Mouse (Mus musculus) kidney, postnatal 4 days (tissue): ENCODE results near the gene Sec14l4.
"Not testable (repeated sequence)": the region's sequence is repeated elsewhere in the genome, so short reads cannot be mapped to it uniquely, and the experiment has no call there.

Source experiments
- DNase-seq, 2 experiments: peaks; one replicate each; pipeline ENCODE4 v3.0.0; 2021; ENCODE audit warnings: mixed read lengths in 2 of 2

Sec14l4 gene

DNA sequence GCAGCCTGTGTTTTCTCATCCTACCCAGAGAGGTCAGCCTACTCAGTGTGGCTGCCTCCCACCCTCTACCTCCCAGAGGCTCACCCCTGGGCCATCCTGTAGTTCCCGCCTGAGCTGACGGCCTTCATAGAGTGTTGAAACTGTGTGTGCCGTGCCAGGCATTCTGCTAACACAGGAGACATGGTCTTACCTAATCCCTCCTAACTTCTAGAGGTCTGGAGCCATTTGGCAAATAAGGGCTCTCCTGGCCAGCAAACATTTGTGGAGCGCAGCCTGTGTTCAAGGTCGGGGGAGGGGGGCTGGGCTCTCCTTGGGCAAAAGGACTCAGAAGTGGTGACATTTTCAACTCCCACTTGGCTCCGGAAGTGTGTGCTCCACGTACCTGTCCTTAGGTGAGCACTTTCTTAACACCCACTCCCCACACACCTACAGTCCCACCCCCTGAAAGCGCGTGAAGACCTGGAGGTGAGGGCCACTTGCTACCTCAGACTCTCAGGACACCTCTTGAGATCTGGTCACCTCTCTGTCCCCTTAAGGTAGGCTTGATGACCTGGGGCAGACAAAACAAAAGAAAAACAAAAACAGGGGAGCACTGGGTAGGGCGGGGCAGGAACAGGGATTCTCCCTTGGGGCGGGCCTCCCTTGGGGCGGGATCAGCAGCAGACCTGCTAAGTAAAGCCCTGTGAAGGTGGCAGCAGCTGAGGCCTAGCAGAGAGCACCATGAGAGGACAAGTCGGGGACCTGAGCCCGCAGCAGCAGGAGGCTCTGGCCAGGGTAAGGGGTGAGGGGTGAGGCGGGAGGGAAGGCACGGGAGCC, at the start of gene Sec14l4:
Gene Sec14l4 (plus strand): TSS at position 337 of the 816 bp plus-strand sequence.
- no peak for DNase-seq

DNA sequence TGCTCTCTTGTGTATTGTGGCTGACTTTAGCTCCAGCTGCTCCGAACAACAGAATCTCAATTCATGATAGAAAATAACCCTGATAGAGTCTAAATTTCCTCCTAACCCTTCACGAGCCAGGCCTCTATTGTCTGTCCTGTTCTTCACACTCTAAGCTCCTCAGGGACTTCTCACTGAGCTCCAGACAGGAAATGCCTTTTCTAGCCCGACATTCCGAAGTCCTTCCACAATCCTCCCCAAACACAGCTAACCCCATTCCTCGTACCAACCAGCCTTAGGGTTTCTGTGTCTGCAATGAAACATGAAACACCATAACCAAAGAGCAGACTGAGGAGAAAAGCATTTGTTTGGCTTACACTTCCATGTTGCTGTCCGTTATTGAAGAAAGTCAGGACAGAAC, 49.7 kb upstream of the Sec14l4 start:
- DNase-seq: no peak

DNA sequence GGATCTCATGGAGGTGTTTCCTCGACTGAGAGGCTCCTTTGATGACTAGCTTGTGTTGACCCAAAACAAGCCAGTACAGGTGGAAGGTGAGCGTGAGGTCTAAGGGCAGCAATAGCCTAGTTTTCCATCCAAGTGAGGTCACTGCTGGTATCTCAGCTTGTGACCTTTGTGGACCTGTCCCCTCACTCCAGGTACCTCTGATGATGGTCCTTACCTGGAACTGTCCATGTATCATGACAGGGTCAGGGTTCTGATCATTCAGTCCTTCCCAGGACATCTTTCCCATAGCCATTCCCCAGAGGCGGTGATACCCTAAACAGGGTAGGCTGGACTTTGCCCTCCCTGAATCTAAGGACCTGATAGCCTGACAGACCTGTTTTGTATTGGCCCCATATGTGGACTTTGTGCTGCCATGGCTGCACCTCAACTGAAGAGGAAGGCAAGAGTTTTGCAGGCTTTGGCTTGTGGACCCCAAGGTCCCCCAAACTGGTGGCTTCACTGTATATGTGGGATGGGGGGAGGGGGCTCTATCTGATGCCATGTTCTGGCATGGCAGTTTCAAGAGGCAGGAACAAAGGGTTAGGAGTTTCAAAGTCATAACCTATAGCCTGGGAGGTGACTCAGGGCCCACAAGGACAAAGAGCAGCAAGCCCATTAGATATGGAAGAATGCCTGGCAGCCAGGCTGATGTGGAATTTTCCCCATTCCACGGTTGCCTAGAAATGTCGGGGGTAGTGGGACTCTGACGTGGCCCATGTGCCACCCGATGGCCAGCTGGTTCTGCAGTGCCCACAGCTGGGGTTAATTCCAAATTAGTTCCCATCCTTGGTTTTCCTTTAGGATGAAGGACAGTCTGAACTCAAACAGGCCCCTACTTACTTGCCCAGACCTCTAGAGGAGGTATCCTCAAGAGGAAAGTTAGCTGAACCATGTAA, 48.7 kb upstream of the Sec14l4 start:
- DNase-seq: peak in 1 of 2 experiments; percentile 44

DNA sequence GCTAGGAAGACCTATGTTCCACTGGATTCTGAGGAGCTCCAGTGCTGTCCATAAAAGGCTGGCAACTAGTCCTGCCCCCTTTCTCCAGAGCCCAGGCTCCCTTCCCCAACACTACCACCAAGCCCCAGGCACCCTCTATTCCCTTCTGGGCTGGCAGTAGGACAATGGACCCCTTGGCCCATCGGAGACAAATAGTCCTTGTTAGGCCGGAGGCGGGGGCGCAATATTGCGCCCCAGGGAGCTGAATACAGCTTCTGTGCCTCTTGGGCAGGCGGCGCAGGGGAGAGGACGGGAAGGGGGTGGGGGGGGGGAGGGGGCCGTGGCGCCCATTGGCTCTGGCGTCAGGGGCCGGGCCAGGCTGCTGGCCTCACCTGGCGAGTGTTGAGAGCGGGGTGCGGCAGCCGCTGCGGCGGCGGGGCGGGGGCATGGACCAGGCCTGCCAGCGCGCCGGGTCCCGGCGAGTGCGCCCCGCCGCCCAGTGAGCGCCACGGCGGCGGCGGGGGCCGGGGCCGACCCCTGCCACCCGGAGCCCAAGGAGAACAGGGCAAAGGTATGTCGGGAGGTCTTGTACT, 47.9 kb upstream of the Sec14l4 start, which contains the start of gene Gal3st1:
Gene Gal3st1 (plus strand): TSS at position 346 of the 572 bp plus-strand sequence.
- peak; percentile 45 to 72 for DNase-seq

DNA sequence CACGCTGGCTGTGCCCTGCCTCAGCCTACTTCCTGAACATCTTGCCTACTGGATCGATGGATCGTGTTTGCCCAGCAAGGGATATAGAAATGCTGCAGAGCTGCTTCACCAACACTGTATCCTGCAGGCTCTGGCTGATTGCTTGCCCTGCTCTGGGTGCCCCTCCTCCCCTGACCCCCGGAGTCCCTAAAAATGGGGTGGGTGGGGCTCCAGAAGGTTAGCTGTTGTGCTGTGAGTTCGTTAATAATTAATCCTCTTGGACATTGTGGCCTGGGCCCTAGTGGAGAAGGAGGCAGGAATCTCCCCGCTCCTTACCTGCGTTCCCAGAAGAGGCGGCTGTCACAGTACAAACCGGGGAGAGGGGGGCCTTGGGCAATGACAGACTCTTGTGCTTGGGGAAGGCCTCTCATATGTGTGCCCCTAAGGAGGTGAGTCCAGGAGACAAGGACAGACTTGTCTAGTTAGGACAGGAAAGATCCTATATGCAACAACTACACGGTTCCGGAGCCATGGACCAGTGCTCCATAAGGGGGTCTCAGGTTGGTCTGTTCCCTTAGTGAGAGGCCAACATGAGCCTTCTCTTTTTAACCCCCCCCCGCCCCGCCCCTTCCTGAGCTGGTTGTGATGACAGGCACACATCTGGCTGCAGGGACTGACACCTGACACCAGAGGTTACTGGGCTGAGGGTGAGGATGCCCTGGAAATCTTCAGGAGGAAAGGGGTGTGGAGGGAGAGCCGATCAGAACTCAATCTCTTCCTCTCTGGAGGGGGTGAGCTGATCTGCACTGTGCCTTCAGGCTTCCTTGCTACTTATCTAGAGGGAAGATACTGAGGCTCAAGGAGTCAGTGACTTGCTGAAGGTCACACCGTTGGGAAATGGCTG, 47.2 kb upstream of the Sec14l4 start:
- DNase-seq: peak; percentile 36 to 63

DNA sequence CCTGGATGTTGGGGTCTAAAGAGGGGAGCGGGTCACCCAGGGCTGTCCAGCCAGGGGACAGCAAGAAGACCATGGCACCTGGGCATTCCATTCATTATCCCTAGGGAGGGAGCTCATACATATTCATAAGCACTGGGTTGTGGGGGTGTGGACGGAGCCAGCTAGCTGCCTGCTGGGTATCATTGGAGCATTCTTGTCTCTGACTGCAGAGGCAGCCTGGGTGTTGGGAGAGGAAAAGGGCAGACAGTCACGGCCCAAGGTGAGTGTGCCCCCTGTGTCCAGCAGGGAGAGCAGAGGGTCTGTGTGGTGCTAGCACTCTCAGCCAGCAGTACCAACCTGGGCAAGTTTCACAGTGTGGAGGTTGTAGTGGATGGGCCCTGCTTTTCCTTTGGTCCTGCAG, 41.5 kb upstream of the Sec14l4 start:
- DNase-seq: peak in 1 of 2 experiments; percentile 28

DNA sequence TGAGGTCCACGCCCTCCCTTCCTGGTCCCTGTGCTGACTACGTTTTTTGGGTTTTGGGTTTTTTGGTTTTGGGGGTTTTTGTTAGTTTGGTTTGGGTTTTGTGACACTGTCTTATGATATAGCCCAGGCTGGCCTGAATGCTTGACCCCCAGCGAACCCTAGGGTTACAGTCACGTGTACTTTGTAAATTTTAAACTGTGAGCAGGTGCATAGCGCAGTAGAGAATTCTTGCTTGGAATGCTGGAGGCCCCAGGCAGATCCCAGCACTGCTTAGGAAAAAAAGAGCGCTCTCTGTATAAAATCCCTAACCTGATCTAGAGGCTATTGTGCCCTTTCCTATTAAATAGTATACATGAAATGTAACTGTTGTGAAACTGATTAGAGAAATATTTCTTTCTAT, 38.1 kb upstream of the Sec14l4 start:
- DNase-seq: no peak

DNA sequence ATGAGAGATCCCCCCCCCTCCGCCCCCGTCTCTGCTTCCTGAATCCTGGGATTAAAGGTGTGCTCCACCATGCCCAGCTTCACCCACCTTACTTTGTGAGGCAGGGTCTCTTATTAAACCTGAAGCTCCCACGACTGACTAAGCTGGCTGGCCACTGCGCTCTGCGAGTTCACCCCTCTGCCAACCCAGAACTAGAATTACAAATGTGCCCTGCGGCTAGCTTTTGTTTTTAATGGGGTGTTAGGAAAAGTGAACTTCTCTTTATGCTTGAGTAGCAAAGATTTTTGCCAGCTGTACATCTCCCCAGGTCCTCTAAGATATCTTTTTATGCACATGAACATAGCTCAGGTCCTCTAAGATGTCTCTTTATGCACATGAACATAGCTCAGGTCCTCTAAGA, 37.3 kb upstream of the Sec14l4 start:
- no peak for DNase-seq

DNA sequence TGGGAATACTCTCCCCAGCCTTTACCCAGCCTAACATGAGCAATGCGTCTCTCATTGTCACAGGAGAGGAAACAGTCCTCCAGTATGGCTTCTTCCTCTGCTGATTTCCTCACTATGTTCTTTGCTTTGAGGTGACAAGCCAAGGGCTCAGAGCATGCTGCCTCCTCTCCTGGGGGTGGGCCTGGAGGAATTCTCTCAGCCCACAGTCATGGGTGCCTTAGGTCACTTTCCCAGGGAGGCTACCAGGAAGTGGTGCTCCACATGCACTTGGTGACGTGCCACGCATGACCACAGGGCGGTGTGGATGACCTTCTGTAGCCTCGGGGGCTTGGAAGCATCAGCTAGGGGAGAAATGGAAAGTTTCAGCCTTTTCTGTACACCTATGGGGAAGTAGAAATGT, 35.8 kb upstream of the Sec14l4 start:
- no peak for DNase-seq

DNA sequence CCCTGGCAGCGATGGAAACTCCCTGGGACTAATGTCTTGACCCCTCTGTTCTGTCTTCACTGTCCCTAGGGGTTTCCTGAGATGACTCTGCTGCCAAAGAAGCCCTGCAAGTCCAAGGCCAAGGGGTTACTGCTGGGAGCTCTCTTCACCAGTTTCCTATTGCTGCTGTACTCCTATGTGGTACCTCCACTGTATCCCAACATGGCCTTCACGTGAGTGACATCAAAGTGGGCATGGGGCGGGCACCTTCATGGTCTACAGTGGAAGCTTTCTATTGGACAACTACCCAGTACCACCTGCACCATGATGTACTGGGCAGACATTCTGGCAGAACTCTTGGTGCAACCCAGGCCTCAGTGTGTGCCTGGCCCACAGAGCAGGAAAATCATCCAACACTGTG, 34.4 kb upstream of the Sec14l4 start:
- no peak for DNase-seq

DNA sequence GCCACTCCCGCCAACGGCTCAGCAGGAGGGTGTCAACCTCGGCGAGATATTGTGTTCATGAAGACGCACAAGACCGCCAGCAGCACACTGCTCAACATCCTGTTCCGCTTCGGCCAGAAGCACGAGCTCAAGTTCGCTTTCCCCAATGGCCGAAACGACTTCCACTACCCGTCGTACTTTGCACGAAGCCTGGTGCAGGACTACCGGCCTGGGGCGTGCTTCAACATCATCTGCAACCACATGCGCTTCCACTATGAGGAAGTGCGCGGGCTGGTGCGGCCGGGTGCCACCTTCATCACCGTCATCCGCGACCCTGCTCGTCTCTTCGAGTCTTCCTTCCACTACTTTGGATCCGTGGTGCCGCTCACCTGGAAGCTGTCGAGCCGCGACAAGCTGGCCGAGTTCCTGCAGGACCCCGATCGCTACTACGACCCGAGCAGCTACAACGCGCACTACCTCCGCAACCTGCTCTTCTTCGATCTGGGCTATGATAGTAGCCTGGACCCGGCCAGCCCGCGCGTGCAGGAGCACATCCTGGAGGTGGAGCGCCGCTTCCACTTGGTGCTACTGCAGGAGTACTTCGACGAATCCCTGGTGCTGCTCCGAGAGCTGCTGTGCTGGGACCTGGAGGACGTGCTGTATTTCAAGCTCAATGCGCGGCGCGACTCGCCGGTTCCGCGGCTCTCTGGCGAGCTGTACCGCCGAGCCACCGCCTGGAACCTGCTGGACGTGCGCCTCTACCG, 33.1 kb upstream of the Sec14l4 start:
- DNase-seq: peak; percentile 35 to 55

DNA sequence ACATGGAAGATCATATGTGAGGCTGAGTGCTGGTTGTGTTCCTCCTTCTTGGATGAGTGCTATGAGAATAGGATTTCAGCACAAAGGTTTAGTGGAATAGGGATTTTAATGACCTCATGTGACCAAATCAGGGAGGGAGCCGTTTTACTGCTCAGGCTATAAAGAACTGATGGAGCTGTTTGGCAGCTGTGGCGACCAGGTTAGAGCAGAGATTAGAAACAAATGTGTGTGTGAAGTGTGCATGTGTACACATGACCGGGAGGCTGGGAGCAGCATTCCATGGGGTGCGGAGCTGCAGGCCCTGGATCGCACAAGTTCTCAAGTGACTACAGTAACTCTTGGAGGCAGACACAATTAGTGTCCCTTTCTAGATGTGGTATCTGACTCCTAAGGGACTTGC, 31.7 kb upstream of the Sec14l4 start:
- DNase-seq: no peak

DNA sequence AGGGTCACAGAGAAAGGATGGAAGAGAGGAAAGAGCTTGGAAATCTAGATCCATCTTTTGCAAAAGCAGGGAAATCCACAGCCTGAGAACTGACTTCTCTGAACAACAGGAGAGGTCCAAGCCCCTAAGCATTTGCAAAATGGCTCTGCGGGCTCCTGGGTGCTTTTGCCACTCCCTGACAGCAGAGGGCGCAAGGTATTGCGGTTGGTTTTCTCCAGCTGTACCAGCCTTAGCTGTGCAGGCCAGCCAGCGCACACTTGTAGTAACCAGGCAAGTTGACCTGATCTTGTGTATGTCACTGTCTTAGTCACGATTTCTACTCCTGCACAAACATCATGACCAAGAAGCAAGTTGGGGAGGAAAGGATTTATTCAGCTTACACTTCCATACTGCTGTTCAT, 29.7 kb upstream of the Sec14l4 start:
- peak; percentile 83 to 84 for DNase-seq

DNA sequence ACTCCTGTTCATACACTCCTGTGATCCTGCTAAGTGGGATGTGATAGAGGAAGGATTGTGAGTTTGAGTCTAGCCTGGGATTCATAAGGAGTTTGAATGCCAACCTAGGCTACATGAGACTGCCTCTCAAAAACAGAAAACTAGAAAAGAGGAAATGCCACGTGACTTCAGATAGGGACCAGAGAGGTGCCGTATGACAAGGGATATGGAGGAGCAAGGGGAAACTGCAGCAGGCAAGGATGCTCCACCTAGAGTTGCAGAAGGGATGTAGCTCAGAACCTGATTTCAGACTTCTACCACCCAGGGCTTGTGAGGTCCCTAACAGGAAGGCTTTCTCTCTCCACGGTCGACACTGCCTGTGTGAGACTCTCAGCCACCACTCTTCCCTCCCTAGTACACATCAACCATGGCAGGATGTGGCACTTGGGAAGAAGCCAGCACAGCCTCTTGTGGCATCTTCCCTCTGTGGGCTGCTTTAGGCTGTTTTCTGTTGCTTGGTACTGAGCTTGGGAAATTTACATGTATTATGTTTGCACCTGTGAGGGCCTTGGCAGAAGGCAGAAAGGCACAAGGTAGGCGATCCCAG, 25.9 kb upstream of the Sec14l4 start:
- no peak for DNase-seq

DNA sequence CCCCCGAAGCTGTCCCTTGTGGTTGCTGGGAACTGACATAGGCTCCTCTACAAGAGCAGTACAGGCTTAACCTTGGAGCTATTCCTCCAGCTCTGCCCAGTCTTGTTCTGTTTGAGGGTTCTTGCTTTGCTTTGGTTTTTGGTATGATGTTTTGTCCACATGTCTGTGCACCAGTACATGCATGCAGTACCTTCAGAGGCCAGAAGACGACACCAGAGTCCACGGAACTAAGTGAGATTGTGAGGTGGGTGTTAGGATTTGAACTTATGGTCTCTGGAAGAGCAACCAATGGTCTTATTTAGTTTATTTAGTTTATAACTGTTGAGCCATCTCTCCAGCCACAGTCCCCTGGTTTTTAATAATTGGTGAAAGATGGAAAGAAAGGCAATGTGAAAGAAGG, 24.8 kb upstream of the Sec14l4 start:
- no peak for DNase-seq

DNA sequence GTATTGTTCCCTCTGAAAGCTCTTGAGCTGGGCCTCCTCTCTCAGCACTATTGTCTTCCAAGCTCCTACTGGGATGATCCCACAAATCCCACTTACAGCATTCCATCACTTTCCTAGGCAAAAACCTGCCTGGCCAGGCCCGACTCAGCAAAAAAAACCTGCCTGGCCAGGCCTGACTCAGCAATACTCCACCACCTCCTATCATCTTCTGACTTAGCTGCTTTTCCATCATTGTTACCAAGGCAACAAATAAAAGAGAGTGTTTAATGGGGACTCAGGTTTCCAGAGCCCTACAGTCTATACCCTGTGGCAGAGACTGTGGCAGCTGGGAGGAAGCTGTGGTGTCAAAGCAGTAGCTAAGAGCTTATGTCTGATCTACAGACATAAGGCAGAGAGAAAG, 18.6 kb upstream of the Sec14l4 start:
- DNase-seq: no peak

DNA sequence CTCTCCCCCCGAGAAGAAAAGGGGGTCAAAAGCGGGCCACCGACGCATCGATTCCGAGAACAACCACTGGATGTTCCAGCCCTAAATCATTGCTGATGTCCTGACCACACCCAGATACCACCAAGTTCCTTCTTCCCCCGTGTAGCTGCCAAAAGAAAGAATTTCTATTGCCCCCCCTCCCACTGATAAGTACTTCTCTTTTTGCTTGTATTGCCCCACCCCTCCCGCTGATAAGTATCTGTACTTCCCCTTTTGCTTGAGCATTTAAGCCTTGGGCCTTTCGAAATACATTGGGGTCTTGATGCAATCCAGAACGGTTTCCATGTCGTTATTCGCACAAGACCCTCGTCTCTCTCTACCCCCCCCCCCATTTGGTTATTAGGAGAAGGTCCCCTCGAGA, 15.5 kb upstream of the Sec14l4 start:
- DNase-seq: not testable (repeated sequence)

DNA sequence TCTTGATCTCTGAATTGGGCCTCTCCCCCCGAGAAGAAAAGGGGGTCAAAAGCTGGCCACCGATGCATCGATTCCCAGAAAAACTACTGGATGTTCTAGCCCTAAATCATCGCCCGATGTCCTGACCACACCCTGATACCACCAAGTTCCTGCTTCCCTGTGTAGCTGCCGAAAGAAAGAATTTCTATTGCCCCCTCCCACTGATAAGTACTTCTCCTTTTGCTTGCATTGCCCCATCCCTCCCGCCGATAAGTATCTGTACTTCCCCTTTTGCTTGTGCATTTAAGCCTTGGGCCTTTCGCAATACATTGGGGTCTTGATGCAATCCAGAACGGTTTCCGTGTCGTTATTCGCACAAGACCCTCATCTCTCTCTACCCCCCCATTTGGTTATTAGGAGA, 9.2 kb upstream of the Sec14l4 start:
- not testable (repeated sequence) for DNase-seq

DNA sequence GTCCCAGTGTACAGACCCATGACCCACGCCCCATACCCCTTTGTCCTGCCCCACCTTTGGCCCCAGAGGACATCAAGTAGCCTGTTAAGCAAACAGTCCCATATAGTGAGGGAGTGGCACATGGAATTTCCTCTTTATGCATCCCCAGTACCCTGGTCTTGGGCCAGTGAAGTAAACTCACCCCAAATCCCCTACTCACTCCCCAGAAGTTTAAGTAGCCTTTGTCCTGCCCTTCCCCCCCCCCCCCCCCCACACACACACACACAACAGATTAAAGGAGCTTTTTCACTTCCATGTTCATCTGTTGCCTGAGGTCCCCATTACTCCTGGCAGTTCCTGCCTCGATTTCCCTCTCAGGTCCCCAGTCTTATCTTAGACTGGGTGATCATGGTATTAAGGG, 7.9 kb upstream of the Sec14l4 start:
- no peak for DNase-seq

DNA sequence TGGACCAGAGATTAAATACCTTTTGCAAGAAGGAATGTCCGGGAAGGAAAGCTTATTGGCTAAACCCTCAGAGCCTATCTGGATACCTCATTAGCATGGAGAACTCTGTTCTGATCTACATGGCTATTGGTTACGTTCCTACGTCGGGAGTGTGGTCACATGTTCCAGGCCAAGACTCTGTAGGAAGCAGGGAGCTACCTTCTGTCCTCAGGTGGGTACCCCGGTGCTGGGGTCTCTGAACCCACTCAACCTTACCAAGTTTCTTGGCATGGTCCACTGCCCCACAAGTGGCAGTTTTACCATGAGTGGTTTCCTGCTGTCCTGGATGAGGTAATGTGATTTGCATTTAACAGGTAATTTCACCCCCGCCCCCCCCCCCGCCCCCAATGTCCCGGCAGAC, 4.2 kb upstream of the Sec14l4 start:
- DNase-seq: no peak
